Mouse (Mus musculus) 3134 (cell line): ENCODE measurements around the gene Lgals2.
"Not testable (repeated sequence)": the region's sequence is repeated elsewhere in the genome, so short reads cannot be mapped to it uniquely, and the experiment has no call there.

Experiments used
- DNase-seq: peaks from one replicate; pipeline ENCODE4 v3.0.0-alpha.2; 2011; ENCODE audit warnings: low spot score; ENCODE audit not compliant: insufficient read length; ENCODE audit errors: extremely low read depth

Lgals2 gene

DNA sequence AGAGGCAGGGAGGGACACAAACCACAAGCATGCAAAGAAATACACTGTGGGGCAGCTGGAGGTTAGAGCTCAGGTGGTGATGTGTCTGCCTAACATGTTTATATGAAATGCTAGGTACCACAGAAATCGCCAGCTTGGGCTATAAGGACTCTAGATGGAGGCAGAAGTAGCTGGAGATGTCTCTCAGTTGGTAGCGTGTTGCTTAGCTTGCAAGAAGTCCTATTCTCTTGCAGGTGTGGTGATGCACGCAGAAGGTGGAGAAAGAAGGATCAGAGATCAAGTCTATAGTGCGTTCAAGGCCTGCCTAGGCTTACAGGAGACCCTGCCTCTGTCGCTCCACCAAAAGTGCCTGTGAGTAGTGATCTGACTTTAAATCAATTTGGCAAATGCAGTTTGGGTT is 20.2 kb upstream of the Lgals2 start:
- DNase-seq, result no peak

DNA sequence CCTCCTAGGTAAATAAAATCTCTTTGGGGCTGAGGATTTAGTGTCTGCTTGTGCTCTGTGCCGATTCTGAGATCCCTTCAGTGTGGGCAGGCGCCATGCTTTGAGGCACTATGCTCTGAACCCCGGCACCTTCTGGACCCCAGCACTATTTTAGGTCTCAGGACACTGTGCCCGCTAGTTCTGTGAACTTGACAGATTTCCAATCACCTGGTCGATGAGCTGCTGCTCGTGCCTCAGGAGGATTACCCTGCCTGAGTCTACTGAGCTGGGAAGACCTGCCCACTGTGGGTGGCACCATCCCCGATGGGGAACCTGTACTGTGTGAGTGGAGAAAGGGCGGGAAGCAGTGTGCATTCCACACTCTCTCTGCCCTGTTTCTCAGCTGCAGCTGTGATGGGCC is 19.7 kb upstream of the Lgals2 start:
- DNase-seq, result no peak

DNA sequence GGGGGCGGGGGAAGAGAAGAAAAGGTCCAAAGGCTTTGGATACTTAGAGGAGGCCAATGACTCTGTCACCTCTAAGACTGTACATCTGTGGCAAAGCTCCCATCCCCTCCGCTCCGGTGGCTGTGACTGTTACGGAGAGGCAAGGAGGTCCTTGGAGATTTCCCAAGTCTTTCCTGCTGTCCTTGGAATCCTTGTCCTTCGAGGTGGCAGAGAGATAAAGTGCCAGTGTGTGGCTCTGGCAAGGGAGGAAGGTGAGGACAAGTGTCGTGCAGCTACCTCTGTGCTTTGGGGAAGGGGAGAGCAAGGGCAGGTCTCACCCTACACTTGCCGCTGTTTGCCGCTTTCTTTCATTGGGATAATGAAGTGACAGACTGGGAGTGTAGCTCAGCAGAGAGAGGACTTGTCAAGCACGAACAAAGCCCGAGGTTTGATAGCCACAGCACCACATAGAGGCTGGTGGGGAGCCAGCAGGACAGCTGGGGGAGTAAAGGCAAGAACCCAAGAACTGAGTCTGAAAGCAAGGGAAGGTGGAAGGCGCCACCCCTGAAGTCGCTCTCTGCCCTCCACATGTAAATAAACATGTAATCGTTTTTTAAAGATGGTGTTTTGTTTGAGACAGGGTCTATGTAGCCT is 18.6 kb upstream of the Lgals2 start:
- DNase-seq, result no peak

DNA sequence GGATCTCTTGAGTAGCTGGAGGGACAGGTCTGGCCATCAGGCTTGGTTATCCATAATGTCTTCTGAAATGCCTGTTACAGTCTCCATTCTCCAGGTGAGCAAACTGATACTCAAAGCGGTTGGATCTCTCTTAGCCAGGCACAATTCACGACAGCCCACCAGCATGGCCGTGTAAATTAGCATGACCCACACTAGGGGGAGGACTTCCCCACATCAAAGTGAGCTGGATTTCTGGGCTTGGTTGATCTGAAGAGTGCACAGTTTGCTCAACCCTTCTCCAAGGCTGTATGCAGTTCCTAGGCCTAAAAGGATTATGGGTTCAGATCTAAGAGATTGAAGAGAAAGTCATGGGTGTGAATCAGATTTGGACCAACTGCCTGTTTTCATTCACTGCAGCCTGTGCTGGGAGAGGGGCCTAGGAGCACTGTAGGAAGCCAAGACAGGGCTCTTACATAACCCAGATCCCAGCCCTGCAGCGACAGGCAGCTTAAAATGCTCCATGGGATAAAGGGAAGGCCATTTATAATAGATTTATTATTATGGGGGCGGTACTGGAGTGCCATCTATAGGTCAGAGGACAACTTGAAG is 16.8 kb upstream of the Lgals2 start:
- DNase-seq, result no peak

DNA sequence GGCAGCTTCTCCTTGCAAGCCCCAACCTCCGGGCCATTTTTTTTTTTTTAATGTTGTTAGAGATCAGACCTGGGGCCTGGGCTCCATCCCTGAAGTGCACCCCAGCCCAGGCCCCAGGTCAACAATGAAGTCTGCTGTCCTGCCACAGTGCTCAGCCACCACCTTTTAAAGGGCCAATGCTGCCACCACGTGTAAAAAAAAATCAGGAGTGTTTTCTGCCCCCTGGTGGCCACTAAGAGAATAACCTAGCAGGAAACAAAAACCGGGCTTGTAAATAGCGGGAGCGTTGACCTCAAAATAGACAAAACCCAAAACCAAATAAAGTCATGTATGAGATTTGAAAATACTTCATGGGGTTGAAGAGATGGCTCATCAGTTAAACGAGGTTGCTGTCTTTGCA is 14.4 kb upstream of the Lgals2 start:
- peak; percentile 49 for DNase-seq

DNA sequence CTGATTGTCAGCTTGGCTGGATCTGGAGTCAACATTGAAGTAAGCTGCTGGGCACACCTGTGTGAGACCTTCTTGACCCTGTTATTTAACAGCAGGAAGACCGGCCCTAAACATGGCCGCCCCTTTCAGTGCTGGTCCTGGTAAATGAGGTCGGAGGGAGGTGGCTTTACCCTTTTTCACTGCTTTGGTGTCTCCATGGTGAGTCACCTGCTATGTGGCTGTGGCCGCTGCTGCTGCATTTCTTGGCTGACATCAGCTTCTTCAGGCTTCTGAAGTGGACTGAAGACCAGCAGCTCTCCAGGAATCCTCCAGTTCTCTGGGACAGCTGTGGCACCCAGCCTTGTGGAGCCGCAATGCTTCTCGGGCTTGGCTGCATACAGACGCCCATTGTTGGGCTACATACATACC is 13.5 kb upstream of the Lgals2 start:
- peak; percentile 74 for DNase-seq

DNA sequence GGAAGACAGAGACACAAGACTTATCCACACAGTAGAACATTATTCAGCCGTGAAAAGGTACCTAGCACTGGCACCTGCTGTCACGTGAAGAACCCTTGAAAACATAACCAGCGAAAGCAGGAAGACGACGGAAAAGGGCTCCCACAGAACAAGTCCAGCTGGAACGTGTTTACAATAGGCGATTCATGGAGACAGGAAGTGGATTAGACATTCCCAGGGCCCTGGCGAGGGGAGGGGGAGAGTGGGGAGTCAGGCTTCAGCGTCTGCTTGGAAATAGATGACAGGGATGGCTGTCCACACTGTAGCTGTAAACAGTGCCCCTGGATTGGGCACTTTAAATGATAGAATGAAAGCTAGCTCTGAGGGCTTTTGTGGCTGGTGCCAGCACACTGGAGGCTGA is 13.1 kb upstream of the Lgals2 start:
- no peak for DNase-seq

DNA sequence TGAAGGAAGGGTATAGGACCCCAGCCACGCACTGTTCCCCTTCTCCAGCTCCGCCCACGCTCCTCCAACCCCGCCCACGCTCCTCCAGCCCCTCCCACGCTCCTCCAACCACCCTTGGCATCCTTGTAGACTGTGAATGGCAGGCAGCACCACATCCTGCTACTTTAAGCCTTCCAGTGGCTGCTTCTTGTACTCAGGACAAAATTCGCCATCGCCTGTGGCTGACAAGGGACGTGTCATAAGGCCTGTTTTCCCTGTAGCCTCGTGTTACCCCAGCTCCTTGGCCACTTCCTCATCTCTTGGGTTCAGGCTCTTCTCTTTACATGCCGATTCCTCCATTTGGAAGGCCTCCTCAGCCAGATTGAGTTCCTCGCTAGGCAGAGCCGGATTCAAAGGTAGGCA is 8.5 kb upstream of the Lgals2 start:
- DNase-seq, result no peak

DNA sequence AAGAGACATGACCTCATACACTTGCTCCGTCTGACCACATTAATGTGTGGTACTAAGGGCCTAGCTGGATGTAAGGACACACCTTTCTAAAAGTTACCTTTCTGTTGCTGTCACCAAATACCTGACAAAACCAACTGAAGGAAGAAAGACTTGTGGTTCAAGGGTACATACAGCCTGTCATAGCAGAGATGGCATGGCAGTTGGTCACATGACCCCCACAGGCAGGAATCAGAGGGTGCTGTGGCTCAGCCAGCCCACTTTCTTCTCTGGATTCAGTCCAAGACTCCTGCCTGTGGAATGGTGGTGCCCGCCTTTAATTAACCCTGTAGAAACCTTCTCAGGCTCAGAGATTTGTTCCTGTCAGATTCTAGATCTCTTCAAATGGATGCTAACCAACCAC is 7.8 kb upstream of the Lgals2 start:
- DNase-seq, result no peak

DNA sequence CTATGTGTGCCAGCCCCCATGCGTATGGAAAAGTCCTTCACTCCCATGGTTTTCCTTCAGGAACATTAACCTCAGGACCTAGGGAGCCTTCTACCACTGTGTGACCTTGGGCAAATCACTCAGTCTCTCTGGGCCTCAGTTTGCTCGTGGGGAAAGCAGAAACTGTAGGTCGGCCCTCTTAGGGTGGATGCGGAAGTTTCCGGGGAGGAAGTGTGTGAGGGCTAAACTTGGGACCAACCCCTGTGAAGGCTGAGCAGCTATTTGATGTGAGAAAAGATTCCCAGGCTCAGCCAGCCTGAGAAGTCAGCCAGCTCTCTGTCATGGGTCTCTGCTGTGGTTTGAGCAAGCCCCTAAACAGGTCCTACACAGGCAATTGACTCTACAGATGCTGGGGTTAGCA is 7.0 kb upstream of the Lgals2 start:
- DNase-seq, result no peak

DNA sequence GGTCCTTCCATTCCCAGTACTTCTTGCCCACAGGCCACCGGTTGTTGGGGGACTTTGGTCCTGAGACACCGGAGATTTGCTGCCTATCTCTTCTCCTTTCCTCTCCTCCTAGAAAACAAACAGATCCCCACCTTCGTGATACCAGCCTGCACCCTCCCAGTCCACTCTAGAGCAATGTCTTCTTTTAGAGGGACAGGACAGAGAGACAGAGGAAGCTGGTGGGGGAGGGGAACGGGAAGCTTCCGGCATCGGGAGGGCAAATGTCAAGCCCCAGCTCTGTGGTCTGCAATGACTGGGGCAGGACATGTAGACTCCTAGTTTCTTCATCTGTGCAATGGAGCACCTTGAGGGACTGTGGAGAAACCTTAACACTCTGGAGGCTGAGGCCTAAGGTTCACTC is 4.4 kb upstream of the Lgals2 start:
- DNase-seq, result no peak

DNA sequence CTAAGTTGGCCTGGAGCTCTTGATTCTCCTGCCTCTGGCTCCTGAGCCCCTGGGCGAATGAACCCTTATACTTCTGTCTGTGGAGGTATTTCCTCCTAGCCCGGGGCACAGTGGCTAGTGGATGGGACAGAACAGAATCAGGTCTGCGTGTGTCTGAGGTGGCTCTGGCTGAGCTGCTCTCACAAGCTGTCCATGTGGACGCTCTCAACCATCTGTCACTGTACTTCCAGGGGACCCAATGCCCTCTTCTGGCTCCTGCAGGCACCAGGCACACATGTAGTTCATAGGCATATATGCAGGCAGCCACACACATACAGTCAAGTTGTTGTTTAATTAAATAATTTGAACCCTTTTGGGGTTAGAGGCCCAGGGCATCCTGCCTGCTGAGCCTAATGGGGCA is 4.0 kb upstream of the Lgals2 start:
- DNase-seq, result no peak

DNA sequence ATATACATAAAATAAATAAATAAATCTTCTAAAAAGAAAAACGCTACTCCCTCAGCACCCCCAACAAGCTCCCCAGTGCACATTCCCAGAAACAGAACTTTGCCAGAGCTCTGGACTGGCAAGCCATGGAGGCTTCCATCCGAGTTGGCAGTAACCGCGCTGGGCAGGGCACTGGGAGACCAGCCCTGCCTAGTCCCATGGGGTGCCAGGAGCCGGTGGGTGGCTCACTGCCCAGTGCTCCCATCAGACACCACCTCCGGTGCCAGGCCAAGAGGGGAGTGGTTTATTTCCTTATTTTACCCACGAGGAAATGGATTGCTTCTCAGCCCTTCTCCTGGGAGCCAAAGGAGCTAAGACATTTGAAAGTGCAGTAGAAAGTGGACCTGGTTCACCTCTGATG is 1.7 kb upstream of the Lgals2 start:
- DNase-seq, result peak; percentile 93

DNA sequence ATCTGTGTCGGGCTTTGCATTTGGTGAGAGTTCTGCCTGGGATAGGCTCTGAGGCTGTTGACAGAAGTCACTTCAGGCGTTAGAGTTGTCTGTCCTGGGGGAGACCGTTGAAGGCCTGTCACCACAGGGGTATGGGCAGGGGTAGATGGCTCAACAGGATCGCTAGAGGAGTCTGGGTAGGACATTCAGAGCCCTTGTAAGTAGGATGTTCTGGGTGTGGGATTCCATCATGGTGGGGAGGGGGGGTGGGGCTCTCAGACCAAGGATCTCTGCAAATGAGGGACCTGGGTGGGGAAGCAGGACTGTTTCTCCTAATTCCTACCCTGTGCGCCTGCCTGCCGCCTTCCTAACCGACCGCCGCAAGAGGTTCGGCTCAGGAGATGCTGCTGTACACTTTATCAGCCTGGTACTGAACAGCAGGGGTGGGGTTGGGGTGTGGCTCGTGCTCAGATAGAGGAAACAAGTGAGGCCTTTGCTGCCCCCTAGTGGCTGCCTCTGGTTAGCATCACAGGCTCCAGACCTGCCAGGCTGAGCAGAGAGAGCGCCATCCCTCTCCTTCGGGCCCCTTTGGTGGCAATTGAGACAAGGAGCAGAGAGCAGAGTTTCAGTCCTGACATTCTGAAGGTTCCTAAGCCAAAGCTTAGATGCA is 3.7 kb downstream of the Lgals2 start:
- peak; percentile 65 for DNase-seq

DNA sequence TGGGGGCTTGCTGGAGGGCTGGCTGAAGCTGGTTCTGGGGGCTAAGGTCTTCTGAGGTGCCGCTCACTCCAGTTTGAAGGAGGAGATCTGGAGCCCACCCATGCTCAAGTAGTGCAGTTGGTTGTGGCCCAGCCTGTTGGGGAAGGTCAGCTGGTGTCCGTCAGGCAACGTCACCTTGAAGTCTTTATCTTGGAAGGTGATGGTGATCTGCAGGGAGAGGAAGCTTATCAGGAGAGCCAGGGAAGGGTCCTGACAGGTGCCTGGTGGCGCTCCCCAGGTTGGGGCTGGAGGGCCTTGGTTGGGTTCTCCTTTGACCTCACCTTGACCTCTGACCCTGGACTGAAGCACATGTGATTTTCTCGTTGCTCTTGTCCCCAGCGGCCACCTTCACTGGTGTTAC is 4.4 kb downstream of the Lgals2 start:
- DNase-seq, result no peak

DNA sequence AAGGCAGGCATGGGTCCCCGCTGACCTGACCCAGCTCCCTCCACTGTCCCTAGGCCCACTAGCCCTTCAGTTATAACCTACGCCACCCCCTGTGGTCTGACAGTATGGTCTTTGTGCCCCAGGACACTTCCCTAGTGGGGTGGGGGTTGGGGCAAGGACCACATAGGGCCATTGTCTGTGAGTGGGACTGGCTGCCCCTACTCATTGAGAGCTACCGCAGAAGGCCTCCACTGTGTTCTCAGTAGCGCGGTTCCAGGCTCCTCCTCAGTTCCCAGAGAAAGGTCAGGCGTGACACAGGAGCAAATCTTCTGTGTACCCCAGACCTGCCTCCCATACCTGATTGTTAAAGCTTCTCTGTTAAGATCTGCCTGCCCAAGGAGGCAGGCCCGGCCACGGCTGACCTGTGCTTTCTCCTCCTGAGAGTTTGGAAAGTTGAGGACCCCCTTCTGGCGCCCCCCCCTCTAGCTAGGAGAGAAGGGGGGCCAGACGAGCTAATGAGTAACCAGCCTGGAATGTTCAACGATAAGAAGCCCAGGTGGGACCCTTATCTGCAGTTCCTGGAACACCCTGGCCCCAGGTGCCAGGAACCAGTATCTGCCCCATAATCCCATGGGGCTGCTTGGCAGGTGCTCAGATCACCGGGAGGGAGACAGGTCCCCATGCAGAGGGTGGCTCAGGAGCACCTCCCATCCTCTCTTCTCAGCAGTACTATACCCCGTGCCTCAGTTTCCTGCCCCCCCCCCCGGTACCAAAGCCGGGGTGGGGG is 5.1 kb downstream of the Lgals2 start:
- DNase-seq, result no peak

DNA sequence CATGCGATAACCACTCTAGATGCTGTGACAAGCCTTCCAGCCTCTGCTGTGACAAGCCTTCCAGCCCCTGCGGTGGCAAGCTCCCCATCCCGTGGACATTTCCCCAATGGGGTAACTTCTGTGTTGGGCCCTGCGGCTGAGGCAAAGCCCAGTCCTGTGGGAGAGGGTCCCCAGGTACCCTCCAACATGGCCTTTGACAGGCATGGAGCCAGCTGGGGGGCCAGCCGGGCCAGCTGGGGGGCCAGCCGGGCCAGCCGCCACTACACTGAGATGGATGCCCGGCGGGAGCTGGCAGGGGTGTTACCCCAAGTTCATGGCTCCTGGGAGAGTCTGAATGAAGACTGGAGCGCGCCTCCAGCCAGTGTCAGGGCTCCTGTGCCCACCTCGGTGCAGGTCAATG is 5.8 kb downstream of the Lgals2 start:
- no peak for DNase-seq

DNA sequence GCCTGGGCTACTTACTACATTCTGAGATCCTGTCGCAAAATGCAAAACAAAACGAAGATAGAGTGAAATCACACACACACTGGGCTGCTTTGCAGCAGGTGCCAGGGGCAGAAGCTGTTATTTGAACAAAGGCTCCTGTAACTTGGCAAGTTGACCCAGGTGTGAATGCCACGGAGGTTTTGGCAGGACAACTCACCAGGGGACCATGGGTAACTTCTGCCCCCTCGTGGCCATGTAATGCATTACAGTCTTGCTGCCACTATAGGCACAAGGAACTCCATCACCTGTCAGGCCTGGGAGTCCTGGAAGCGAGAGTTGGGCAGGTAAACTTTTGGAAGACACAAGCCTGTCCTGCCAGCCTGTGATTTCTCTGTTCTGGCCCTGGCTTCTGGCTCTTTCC is 6.9 kb downstream of the Lgals2 start:
- no peak for DNase-seq

DNA sequence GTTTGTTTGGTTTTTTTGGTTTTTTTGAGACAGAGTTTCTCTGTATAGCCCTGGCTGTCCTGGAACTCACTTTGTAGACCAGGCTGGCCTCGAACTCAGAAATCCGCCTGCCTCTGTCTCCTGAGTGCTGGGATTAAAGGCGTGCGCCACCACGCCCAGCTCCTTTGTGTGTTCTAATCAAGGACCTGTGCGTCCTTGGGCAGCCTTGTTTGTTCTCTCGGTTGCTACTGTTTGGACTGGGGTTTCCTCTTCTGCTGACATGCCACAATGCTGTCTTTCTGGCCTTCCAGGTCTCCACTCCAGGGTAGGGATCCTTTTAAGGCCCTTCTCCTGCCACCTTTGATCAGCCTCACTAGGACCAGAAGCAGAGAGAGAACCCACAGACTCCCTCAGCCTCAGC is 8.5 kb downstream of the Lgals2 start:
- not testable (repeated sequence) for DNase-seq

DNA sequence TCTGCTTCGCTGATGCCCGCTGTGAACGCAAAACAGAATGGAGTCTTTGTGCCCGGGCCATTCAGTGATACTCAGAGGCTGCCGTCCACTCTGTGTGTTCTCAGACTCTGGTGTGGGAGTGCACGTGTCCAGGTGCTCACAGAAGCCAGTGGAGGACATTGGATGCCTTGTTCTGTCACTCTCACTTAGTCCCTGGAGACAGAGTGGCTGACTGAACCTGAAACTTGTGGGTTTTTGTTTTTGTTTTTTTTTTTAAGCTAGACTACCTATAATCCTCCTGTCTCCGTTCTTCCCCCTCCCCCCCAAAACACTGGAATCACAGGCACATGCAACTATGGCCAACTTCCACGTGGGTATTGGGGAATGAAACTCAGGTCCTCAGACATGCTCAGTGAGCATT is 9.0 kb downstream of the Lgals2 start:
- no peak for DNase-seq

DNA sequence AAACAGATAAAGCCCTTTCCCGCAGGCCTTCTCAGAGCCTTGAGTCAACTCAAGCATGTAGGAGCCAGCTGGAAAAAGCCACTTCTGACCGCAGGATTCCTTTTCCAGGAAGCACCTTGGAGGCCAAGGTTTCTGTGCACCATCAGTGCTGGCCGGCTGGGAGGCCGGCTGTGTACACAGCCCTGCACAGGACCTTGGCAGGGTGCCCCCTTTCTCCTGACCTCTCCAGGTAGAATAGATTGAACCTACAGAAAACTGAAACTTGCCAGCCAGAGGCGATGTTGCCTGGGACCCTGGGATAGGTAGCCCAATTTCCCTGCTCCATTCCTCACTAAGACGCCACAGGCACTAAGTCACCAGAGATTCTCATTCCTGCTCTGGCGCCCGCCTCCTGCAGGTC is 9.5 kb downstream of the Lgals2 start:
- DNase-seq, result peak; percentile 65

DNA sequence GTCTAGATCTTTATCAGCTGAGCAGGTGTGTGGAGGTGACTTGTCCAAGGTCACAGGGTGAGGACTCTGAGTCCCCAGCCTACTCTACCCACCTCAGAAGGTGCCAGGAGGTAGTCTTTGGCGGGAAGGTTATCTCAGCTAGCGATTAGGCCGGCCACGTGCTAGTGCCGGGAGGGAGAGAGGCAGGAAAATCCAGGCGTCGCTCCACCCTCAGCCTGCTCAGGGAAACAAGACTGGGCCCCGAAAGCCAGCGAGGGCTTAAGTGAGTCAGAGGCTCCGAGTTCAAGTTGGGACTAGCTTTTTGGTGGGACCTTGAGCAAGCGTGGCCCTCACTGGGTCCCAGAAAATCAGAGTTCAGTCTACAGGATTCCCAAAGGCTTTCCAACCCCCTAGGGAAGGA is 10.0 kb downstream of the Lgals2 start:
- peak; percentile 58 for DNase-seq
